Mouse (Mus musculus): ENCODE results near the gene Fam187b.

Fam187b gene

DNA sequence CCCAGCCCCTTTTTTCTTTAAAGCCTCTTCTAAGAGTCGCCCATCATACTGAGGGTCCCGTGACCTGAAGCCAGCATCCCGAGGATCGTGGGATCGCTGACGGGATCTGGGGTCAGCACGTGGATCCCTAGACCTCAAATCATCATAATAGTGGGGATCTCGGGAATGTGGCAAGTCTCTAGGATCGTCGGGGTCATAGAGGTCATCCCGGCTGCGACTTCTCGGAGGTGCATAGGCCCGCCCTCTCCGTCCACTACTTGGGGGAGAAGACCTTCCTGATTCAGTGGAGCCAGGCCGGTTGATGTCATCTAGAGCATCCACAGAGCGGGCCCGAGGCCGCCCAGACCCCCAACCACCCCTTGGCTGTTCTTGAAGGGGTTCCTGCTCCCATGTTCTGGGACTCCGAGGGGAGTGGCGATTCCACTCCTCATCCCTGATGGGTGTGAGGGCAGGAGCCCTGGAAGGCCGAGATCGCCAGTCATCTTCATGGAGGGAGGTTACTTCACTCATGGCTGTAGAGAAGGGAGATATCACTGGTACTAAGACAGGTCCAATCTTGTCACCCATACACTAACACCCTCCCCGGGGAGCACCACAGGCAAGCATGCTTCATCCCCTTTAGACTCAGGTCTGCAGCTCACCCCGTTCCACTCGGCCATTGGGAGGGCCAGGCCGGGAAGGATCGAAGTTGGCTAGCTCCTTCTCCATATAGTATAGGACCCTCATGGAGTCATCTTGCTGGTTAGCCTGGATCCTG is 15.3 kb upstream of the Fam187b start:
- no peak for DNase-seq (ENCODE audit: low spot score in 2 of 2)

DNA sequence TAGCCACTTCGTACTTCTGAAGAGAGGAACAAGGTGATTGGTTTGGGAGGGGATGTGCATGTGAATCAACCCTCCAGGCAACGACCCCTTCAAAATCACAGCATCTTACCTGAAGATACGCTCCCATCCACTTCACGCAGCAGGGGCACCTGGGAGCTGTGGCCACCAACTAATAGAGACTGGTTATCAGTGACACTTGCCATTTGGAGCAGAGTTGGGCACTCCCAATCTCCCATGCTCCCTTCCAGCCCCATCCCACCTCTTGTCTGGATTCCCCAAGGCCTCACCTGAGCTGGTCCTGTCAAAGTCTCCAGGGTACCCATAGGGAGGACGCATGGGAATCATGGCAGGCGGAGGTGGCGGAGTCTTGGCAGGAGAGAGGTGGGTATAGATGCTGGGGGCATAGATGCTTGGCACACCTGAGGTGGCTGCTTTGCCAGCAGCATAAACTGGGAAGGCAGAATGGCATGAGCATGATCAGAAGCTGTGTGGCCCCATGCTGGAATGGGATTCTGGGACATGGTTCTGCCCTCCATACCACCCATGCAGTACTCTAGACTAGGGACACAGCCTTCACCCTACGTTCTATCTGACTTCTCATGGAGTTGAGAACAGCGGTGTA is 14.6 kb upstream of the Fam187b start:
- no peak for DNase-seq (ENCODE audit: low spot score in 2 of 2)

DNA sequence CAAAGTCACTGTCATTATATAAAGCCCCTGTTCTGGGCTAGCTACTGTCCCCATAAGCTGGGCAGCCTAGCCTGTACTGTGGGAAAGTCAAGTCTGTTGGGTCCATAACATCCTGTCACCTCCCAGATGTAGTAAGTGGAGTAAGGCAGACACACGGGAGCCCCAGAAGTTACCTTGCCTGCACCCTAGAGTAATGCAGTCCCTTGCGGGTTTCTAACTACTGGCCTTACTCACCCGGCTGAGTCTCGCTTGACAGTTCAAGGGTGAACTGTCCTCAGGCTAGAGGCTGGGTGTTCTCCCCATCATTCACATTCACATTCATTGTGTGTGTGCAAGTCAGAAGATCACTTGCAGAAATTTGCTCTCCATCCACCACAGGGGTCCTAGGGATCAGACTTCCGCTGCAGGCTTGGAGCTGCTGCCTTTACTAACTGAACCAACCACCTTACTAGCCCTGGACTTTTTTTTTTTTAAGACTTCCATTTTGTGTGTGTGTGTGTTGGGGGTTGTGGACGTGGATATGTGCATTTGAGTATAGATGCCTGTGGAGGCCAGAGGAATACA is 13.7 kb upstream of the Fam187b start:
- no peak for DNase-seq (ENCODE audit: low spot score in 2 of 2)

DNA sequence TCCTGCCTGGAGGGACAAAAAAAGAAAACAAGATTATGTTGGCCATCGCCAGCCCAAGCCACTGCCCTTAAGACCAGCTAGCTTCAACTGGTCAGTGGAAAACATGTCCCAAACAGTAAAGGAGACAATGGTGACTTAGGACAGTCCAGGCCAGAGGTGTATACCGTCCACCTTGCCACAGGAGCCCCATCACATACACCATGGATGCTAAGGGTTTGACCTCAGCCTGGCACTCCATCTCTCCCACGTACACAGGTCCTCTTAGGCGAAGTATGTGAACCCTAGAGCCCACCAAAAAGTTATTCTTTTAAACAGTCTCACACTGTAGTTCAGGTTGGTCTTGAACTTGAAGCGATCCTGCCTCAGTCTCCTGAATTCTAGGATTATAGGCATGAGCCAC is 10.7 kb upstream of the Fam187b start:
- no peak for DNase-seq (ENCODE audit: low spot score in 2 of 2)

DNA sequence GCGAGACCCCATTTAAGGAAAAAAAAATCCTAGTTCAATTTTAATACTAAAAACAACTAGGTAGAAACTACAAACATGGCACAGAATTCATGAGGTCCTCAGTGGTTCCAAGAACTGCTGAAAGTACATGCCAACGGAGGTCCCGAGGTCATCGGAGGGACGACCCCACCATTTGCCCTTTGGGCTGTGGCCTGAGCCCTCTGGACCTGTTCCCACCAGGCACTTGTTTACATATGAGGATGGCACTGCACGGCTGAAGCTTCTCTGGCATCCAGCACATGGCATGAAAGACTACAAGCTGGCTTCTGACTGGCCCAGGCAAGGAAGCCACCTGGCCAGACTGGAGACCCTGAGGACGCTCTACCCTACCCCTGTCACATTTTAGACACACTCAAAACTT is 9.2 kb upstream of the Fam187b start:
- DNase-seq (ENCODE audit: low spot score in 2 of 2), result no peak

DNA sequence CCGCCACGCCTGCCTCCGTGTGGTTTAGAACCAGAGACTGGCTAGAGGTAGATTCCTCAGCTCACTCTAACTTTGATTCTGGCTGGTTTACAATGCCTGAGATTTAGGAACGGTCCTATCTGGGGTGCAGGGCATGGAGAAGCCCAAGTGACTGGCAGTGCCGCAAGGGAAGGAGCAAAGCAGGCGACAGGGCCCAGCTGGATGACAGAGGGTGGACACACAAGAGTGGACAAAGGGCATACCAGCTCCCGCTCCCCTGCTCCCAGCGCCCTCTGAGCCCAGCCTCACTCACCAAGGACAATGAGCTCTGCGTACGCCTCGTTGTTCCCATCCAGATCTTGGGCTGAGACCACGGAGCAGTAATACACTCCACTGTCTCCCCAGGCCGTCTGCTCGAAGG is 7.9 kb upstream of the Fam187b start:
- no peak for DNase-seq (ENCODE audit: low spot score in 2 of 2)

DNA sequence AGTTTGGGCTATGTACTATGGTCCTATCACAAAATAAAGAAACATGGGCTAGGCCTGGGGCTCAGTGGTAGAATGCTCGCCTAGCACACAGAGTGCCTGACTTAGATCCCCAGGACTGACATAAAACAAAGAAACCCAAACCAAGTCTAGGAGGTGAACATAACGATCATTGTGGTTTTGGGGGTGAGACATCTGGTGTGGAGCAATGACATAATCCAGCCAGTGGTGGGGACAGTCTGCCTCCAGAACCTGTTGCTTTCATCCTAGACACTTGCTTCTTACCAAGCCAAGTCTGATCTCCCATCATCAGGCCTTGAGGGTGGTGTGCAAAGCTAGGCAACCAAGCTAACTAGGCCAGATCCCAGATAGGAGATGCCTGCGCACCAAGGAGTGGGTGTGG is 6.9 kb upstream of the Fam187b start:
- DNase-seq (ENCODE audit: low spot score in 2 of 2), result no peak

DNA sequence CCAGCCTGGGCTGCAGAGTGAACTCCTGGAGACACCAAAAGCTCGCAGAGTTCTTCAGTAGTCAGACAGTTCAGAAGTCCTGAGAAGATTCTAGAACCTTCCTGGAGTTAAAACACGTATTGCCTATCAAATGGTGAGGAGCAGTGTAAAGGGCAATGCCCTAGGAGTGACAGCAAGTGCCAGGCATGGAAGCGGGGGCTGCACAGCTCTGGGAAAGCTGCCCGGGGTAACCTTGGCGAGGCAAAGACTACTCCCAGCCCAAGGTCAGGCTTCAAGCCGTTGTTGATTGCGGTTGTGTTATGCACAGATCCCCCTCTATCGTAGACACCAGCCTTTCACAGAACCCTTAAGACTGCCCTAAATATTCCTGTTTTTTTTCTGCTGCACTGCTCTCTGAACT is 5.0 kb upstream of the Fam187b start:
- DNase-seq (ENCODE audit: low spot score in 2 of 2), result no peak

DNA sequence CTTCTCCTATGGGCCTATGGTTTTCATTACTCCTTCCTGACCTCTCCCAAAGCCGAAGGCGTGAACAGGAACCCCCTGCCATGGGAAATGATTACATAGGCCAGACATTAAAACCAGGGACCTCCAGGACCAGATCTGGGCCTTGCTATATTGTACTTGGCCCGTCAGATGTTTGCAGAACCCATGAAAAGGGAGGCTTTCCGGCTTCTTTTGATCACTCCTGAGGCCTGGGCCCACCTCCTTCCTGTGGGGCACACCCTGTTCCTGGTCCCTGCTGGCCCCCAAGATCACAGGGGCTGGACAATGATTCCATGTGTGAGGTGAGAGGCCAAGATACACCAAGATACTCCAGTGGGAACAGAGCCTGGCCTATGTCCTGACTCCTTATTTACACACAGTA is 4.4 kb upstream of the Fam187b start:
- DNase-seq (ENCODE audit: low spot score in 2 of 2), result no peak

DNA sequence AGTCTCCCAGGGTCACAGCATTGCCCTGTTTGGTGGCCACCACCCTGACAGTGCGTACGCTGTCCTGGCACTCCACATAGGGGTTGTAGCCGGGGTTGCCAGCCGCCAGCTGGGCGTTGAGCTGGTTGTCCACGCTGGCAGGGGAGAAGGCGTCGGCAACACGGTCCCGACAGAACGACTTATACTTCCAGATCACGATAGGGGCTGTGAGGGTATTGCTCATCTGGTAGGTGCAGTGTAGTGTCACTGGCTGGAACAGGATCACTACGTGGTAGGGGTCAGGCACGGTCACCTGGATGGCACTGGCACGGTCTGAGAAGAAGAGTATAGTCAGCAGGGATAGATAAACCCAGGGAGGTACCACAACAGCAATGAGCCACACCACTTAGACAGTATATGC is 1.7 kb upstream of the Fam187b start:
- no peak for DNase-seq (ENCODE audit: low spot score in 2 of 2)

DNA sequence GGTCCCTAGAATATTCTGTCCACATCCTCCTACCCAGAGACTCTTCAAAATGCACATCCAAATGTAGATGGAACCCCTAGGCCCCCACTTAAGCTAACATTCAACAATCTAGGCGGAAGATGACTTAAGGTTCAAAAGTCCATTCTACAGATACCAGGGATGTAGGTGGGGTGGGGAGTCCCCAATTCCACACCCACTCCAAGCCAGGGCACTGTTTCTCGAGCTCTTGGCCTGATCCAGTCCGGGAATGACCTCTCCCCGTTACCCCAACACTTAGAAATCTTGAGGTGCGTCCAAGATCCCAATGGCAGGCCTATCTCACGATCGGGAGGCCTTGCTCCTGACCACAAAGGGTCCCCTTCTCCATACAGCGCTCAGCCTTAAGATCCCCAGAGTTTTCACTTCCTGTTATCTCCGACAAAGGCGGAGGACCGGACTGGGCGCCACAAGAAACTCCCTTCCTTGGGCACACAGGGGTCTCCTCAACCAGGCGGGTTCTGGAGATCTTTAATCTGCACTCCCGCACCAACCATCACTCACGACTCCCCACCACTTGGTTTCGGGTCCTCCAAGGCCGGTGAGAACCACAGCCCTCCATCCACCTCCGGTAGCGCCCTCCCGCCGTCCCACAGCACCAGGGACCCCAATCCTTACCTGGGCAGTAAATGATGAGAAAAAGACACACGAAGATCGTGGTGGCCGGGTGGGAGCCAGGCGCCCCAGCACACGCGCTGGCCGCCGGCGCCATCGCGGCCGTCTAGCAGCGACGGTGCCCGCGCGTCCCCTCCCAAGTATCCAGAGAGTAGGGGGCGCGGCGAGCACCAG is 952 bp upstream of the Fam187b start:
- no peak for DNase-seq (ENCODE audit: low spot score in 2 of 2)

DNA sequence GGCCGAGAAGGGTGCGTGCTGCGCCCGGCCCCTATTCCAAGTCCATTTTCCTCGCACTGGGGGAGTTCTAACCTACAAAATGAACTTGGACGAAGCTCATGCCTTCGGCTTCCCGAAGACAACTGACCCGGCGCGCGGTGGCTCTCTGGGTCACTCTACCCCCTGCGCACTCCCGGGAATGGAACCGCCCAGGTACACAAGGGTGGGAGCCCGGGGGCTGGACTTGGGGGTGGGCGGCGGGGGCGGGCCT is 414 bp upstream of the Fam187b start, which contains the start of gene Lsr:
TSS of gene Lsr (minus strand) at position 214 of the 250 bp plus-strand sequence.
- no peak for DNase-seq (ENCODE audit: low spot score in 2 of 2)

DNA sequence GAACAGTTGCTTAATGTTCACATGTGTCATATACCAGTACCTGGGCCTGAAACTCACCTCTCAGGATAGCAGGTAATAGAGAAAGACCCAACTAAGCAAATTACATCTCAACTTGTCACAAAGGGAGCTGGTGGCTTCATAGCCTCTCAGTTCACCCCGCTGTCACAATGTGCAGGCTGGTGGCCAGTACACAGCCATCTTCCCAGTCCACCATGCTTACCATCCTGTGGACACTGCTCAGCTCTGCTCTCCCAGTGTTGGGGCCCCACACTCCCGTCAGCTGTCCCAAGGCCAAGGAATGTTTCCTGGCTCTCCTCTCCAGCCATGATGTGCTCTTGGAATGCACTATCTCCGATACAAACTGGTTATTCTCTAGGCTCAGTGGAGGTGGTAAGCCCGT is 8.1 kb downstream of the Fam187b start:
- DNase-seq (ENCODE audit: low spot score in 2 of 2), result no peak

DNA sequence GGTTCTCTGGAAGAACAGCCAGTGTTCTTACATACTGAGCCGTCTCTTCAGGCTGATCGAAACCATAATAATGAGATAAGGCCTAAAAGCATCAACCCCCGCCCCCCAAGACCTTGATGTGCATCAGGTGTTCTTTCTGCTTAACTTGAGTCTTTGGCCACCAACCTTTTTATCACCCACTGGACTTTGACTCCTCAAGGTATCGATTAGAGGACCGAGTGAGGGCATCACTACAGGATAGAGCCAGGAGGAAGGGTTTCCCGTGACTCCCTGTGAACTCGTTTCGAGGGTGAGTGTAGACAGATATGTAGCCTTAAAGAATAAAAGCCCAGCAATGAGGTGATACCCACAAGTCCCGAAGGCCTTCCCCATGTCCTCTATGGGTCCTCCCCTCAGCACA is 11.8 kb downstream of the Fam187b start:
- DNase-seq (ENCODE audit: low spot score in 2 of 2), result no peak

DNA sequence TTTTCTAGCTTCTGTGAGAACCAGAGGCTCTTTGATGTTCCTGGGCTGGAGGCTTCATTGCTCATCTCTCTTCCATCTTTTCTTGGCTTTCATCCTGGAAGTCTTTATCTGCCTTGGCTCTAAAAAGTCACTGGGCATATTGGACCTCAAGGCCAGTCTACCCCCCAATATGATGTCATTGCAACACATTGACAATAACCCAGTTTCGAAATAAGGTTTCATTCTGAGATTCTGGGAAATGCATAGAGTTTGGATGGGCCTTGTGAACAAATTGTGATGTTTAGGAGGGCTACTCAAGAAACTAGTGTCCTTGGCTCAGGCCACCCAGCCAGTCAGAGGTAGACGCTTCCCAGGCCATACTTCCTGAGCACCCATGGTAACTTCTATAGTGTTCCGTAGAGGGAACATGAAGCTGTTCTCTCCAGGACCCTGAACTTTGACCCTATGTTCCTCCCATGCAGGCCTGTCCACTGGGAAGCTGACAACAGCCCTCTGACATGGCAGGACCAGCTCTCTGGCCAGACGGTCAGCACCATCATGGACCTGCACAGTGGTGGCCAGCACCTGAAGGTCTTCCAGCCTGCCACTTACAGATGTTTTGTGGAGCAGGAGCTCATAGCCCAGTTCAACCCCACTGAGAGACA is 15.1 kb downstream of the Fam187b start:
- no peak for DNase-seq (ENCODE audit: low spot score in 2 of 2)

DNA sequence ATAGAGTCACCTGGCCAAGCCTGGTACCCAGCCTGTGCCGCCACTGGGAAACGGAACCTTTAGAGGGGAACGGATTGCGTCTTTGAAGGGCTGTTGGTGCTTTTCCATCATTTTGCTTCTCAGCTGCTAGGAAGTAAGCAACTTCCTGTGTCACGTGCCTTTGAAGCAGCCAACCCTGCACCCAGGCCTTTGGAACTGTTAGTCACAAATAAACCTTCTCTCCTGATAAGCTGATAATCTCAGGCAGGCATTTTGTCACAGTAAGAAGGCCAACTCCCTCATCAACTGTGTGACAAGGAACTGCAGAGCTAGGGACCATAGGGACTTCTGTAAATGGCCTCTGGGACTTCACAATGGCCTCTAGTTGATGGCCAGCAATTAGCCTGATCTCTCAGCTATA is 18.6 kb downstream of the Fam187b start:
- DNase-seq (ENCODE audit: low spot score in 2 of 2), result no peak

DNA sequence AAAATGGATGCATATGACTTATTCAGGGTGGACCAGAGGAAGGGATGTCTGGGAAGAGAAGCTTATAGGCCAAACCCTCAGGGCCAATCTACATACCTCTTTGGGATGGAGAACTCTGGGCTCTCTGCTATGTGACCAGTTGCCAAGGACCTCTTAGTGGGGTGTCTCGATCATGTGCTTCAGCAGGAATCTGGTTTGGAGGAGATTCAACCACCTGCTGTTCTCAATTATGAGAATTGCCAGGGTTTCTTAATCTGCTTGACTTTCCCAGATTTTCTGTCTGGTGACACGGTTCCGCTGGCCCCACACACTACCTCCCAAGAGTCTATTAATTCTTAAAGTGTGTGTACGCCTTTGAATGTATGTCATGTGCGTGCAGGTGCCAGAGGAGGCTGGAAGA is 20.4 kb downstream of the Fam187b start:
- DNase-seq (ENCODE audit: low spot score in 2 of 2), result no peak

DNA sequence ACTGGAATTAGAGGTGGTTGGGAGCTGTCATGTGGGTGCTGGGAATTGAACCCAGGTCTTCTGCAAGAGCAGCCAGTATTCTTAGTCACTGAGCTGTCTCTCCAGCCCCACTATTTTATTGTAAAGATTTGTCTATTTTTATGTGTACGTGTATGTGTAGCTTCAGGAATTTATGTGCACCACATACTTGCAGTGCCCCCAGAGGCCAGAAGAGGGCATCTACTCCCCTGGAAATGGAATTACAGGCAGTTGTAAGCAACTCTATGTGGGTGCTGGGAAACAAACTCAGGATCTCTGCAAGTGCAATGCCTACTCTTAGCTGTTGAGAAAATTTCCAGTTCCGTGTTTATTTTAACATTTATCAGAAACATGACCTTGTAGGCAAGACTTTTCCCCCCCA is 22.9 kb downstream of the Fam187b start:
- no peak for DNase-seq (ENCODE audit: low spot score in 2 of 2)

DNA sequence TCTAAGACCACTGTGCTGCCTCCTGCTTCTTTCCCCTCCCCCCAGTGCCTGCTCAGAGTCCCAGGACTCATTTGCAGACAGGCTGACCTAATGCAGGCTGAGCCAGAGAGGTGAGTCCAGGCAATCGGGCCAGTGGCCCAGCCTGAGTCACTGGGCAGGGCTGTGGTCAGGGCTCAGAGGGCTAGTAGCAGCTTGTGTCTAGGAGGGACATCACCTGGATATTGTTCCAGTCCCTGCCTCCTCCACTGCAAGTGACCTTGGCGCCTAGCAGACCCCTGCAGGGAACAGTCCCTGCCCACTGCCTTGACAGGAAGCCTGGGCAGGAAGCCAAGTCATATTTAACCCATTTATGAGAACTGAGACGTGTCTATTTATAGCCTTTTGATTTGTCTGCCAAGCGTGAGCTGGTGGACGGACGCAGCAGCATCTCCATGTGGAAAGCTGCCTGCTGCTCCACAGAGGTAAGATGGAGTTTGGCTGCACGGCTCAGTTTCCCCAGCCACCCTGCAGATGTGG is 27.0 kb downstream of the Fam187b start:
- peak in 1 of 2 experiments; percentile 8 for DNase-seq (ENCODE audit: low spot score in 2 of 2)

DNA sequence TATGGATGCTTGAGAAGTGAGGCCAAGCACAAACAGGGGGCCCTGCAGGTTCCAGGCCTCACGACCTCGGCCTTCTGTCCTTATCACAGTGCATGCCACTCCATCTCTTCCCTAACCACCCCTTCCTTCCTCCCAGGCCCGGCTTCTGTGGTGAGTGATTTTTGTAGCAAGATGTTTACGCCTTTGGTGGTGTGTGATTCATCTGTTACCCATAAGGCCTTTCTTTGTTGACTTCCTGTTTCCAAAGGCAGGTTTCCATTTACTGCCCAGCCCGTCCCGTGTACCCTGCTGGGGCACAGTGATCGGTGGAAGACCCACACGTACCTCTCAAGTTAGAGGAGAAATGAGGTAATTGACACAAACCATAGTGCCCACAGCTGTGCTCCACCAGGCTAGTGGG is 29.1 kb downstream of the Fam187b start:
- DNase-seq (ENCODE audit: low spot score in 2 of 2), result no peak

DNA sequence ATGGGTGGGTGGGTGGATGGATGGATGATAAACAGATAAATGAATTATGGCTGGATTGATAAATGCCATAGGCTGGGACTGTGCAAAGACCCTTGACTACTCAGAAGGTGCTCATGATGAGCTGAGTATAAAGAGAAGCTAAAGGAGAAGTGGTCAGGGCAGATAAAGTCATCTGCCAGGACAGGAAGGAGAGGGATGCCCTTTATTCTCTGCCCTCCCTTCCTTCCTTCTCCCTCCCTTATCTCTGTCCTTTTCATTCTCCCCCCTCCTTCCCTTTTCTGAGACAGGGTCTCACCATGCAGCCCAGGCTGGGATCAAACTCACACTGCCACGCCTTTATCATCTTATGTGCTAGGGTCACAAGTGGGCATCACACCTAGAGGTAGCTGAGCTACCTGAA is 34.2 kb downstream of the Fam187b start:
- no peak for DNase-seq (ENCODE audit: low spot score in 2 of 2)

DNA sequence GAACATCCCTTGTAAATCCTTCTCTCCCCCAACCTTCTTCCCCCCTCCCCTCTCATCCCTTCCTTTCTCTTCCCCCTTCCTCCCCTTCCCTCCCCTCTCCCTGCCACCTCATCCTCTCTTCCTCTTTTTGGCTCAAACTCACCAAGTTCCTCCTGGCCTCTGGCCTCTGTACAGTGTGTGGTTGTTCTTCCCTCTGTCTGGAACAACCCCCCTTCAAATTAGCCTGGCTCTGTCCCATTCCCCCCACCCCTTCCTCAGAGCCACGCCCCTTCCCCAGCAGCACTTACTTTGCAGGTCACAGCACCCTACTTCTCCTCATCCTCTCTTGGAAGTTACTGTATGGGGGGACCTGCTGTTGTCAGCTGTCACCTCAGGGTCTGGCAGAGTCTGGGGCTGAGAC is 34.6 kb downstream of the Fam187b start:
- no peak for DNase-seq (ENCODE audit: low spot score in 2 of 2)
